Comparison of ENCODE assay signal across 20 mouse cellular contexts in the genomic region with DNA sequence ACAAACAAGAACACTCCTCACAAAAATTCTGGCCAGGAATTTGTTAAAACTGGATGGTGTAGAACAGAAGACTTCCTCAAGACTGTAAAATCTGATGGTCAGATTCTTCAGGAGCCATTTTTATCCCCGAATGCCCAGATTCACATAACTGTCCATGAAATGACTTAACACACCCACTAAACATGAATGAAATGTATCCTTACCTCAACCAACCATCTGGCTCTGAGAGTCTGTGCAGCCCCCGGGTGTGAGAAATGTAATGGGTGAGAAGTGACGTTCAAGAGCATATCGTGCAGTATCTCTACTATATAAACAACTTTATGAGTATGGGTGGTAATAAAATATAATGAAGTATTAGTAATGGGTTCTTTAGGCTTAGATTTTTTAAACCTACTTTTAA.
DNase-seq lines count a peak whose midpoint lies in the region; ATAC-seq lines count a peak whose summit lies in the region.
"Had no signal": no experiment of that assay in that cellular context is flagged by ENCODE, and none has a peak within 500 bp of the region (broad histone marks: within the 10 kb centered on the region; RNA-seq: fewer than 3 reads in every experiment).

No protein-coding gene starts in this region.

- DNase-seq in frontal cortex, postnatal 10 days (ENCODE audit: low spot score in 2 of 2), result no peak
- DNase-seq in right cerebral cortex, adult 18-20 months, result peak; percentile 39
- DNase-seq in right cerebral cortex, postnatal 36 days (ENCODE audit: low spot score in 2 of 2), result no peak
- DNase-seq in brain, adult 2 months (ENCODE audit: low read depth, low spot score), result peak; percentile 61
- DNase-seq in lung, postnatal 36 days, result no peak
- DNase-seq: adrenal gland, adult 2 months; adrenal gland, adult 8-10 months; adrenal gland, postnatal 10 days; adrenal gland, postnatal 14 days; adrenal gland, postnatal 25 days; adrenal gland, postnatal 36 days; B cell, adult 2 months; cerebellum, adult 11 months; cerebellum, adult 11-12 months; cerebellum, adult 18-20 months; cerebellum, adult 2 months had no signal

- peak; percentile 73 for ATAC-seq in frontal cortex, adult (ENCODE audit: low TSS enrichment)
- ATAC-seq: activated CD4-positive, CD25-positive, alpha-beta regulatory T cell, adult 4 months; CD4-positive, CD25-positive, alpha-beta regulatory T cell, adult 4 months; Patski had no signal

Comparison
In these comparisons a context has a peak if more than half of its experiments do, and no peak if none do; other contexts are left out.
1. DNase-seq: peak in right cerebral cortex, adult 18-20 months (single experiment) and brain, adult 2 months (single experiment); none in frontal cortex, postnatal 10 days (0 of 2), right cerebral cortex, postnatal 36 days (0 of 2) and lung, postnatal 36 days (single experiment).